Mouse (Mus musculus): ENCODE measurements around the gene Sp7. TPM values are rescaled to one million over a fixed set of nuclear protein-coding genes. Genes with fewer than 3 reads are reported as not detected.

Sp7 gene
- total and polyA plus RNA-seq, 2 experiments from 2014 or later = 0.30 to 2.1 TPM

DNA sequence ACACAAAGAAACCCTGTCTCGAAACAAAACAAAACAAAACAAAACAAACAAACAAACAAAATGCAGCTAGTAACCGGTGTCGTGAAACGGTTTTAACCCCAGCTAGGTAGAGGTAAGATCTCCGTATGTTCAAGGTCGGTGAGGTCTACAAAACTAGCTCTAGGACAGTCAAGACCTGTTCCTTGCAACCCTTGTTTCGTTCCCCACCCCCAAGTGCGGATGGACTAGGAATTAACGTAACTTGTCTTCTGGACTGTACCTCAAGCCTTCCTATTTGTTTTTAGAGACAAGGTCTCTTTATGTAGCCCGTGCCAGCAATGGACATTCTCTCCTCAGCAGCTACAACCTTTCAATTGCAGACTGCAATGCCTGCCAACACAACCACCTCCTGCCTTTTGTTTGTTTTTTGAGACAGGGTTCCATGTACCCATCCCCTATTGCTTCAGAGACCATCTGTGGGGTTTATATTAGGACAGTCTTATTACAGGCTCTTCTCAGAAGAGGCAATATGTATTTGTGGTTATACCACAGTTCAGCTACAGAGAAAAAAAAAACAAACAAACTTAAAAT is 33.6 kb upstream of the Sp7 start:
- WGBS = 77% methylated on average over 10 of the region's 10 CpGs
- no peak overlapping the region for H3K4me3 ChIP-seq (ENCODE audit: low read depth, low read length)
- H3K9me3 ChIP-seq (ENCODE audit: low read length) = no peaks in the 10 kb centered on the region
- H3K27me3 ChIP-seq (ENCODE audit: insufficient read depth, low read length) = no peaks in the 10 kb centered on the region
- no peak overlapping the region for H3K4me2 ChIP-seq (ENCODE audit: low read depth)
- ATAC-seq (no peak), DNase-seq (no peak)
- no peak for TF ChIP-seq CTCF (IDR thresholded peaks at IDR 0.05; ENCODE audit: low read depth)
- H3K4me1 ChIP-seq (ENCODE audit: insufficient read depth) = peaks cover 4% of the 10 kb centered on the region; the same call in 1 of the 2 replicates
- H3K36me3 ChIP-seq (ENCODE audit: insufficient read depth) = no peaks in the 10 kb centered on the region
- H3K9ac ChIP-seq = no peak overlapping the region
- H3K27ac ChIP-seq (ENCODE audit: low read depth, low read length) = no peak overlapping the region

DNA sequence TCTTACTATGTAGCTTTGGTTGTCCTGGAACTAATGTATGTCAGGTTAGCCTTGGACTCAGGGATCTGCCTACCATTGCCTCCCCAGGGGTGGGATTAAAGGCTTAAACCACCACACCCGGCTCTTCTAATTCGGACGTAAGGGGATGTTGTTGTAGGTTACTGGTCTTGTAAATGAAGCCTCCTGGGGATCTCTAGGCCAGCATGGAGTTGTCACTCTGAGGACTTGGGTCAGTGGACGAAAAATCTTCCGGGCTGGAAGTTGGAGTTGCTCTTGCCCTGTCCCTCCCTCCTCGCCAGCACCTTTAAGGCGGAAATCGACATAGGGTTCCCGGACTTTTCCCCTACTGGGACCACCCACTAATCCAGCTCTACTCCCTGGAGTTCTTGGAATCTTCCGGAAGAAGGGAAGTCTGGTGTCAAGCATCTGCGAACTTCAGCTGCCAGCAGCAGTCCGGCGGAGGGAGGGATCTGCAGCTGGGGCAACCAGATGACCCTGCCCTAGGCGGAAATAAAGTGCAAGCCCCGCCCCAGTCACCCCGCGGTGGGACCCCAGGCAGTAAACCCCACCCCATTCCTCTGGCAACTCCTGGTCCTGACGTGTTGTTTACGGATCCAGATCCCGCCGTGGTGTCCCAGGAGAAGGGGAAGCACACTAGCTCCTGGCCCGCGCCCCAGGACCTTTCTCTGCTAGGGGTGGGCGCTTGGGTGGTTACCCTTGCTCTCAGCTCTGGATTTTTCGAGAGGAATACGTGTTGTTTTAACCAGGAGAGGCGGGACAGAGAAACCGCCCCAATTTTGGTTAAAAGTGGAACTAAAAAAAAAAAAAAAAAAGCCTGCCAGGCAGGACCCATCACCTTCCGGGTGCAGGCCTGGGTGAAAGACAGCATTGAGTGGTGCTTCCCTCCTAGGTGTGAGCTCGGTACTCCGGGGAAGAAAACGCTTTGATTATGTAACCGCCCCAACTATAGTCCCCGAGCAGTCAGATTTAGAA is 32.5 kb upstream of the Sp7 start:
- DNase-seq = peak; percentile 33
- no peak for TF ChIP-seq CTCF (IDR thresholded peaks at IDR 0.05; ENCODE audit: low read depth)
- H3K4me2 ChIP-seq (ENCODE audit: low read depth) = peak overlapping the region; percentile 58
- H3K36me3 ChIP-seq (ENCODE audit: insufficient read depth) = no peaks in the 10 kb centered on the region
- 0 out of 2 replicates have a peak overlapping the region, but pooled peaks have one; percentile 21 for H3K27ac ChIP-seq (ENCODE audit: low read depth, low read length)
- peak overlapping the region; percentile 36 for H3K4me3 ChIP-seq (ENCODE audit: low read depth, low read length)
- peak; percentile 60 for ATAC-seq
- H3K27me3 ChIP-seq (ENCODE audit: insufficient read depth, low read length) = no peaks in the 10 kb centered on the region
- no peaks in the 10 kb centered on the region for H3K9me3 ChIP-seq (ENCODE audit: low read length)
- H3K4me1 ChIP-seq (ENCODE audit: insufficient read depth) = peaks cover 4% of the 10 kb centered on the region; the same call in 1 of the 2 replicates
- H3K9ac ChIP-seq = peak overlapping the region; percentile 51; the same call in 1 of the 2 replicates
- 7% methylated on average over 34 of the region's 34 CpGs for WGBS

DNA sequence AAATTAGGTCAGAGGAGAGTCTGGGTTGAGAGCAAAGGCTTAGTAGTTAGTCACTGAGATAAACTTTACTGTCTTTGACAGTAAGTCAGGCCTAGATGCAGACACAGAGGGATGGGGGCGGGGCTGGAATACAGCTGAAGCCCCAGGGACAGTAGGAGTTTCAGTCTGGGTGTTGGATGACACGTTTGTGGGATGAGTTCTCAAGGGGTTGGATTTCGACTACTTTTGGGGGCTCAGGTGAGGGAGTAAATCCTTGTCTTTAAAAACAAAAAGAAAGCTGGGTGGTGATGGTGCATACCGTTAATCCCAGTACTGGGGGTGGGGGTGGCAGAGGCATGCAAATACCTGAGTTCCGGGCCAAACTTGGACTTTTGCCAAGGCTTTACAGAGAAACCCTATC is 31.6 kb upstream of the Sp7 start:
- no peak overlapping the region for H3K9ac ChIP-seq
- H3K9me3 ChIP-seq (ENCODE audit: low read length) = no peaks in the 10 kb centered on the region
- TF ChIP-seq CTCF (IDR thresholded peaks at IDR 0.05; ENCODE audit: low read depth) = no peak
- H3K4me2 ChIP-seq (ENCODE audit: low read depth) = no peak overlapping the region
- H3K4me1 ChIP-seq (ENCODE audit: insufficient read depth) = peaks cover 4% of the 10 kb centered on the region; the same call in 1 of the 2 replicates
- WGBS = 32% methylated on average over 5 of the region's 5 CpGs
- H3K4me3 ChIP-seq (ENCODE audit: low read depth, low read length) = no peak overlapping the region
- DNase-seq (no peak), ATAC-seq (no peak)
- H3K36me3 ChIP-seq (ENCODE audit: insufficient read depth) = no peaks in the 10 kb centered on the region
- H3K27ac ChIP-seq (ENCODE audit: low read depth, low read length) = no peak overlapping the region
- H3K27me3 ChIP-seq (ENCODE audit: insufficient read depth, low read length) = no peaks in the 10 kb centered on the region

DNA sequence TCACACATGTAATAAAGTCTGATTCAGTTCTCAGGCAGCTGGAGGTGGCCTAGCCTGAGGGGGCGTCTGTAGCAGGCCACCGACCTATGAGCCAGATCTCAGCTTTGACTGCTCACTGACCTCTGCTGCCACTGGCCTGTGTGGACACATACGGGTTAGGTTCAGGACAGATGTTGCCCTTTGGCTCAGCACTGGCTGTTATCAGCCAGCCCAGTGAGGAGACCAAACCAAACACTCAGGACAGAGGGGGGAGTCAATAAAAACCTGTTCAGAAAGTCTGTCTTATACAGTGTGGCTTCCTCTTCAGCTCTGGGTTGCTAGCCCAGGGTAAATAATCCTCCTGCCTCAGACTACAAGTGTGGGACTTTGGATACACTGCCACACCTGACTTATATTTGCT is 28.1 kb upstream of the Sp7 start:
- H3K36me3 ChIP-seq (ENCODE audit: insufficient read depth) = no peaks in the 10 kb centered on the region
- no peak overlapping the region for H3K9ac ChIP-seq
- peaks cover 4% of the 10 kb centered on the region; the same call in 1 of the 2 replicates for H3K4me1 ChIP-seq (ENCODE audit: insufficient read depth)
- H3K9me3 ChIP-seq (ENCODE audit: low read length) = no peaks in the 10 kb centered on the region
- TF ChIP-seq CTCF (IDR thresholded peaks at IDR 0.05; ENCODE audit: low read depth) = no peak
- no peak overlapping the region for H3K27ac ChIP-seq (ENCODE audit: low read depth, low read length)
- DNase-seq (no peak), ATAC-seq (no peak)
- no peak overlapping the region for H3K4me3 ChIP-seq (ENCODE audit: low read depth, low read length)
- no peaks in the 10 kb centered on the region for H3K27me3 ChIP-seq (ENCODE audit: insufficient read depth, low read length)
- no peak overlapping the region for H3K4me2 ChIP-seq (ENCODE audit: low read depth)
- 21% methylated on average over 3 of the region's 3 CpGs for WGBS

DNA sequence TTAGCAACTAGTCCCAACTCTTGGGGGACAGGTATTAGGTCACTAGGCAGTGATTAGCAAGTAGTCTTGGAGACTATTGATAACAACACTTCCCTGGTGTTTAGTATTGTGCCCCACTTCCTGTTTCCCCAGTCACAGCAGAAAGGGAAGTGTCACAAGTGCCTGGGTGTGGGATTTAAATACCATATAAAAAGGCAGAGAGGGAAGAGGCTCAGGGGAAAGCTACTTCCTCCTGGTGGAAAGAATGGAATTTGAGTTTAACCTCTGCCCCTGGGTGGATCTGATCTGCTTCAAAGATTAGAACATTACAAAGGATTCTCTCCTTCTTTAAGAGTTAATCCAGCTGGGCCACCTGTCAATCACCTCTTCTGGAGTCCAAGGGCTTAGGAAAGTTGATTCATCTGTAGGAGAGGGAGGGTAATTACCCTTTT is 26.6 kb upstream of the Sp7 start:
- Histone ChIP-seq H3K27ac (ENCODE audit: low read depth, low read length) (no peak overlapping the region), H3K4me3 (ENCODE audit: low read depth, low read length) (no peak overlapping the region), H3K4me1 (ENCODE audit: insufficient read depth) (no peaks in the 10 kb centered on the region), H3K4me2 (ENCODE audit: low read depth) (no peak overlapping the region), H3K9me3 (ENCODE audit: low read length) (no peaks in the 10 kb centered on the region), H3K9ac (no peak overlapping the region), H3K27me3 (ENCODE audit: insufficient read depth, low read length) (no peaks in the 10 kb centered on the region), H3K36me3 (ENCODE audit: insufficient read depth) (no peaks in the 10 kb centered on the region)
- no peak for TF ChIP-seq CTCF (IDR thresholded peaks at IDR 0.05; ENCODE audit: low read depth)
- no peak for DNase-seq
- no peak for ATAC-seq

DNA sequence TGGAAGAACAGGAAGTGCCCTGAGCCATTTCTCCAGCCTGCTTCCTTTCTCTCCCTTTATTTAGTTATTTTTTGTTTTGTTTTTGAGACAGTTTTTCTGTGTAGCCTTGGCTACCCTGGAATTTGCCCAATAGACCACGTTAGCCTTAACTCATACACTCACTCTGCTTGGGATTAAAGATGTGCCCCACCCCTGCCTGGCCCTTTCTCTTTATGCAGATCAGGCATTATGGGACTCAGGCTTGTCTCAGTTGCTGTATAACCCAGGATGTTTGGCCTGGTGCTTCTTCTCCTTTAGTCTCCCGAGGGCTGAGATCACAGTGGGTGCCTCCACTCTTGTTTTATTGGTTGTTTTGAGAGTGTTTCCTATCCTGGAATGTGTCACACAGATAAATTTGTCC is 25.5 kb upstream of the Sp7 start:
- TF ChIP-seq CTCF (IDR thresholded peaks at IDR 0.05; ENCODE audit: low read depth) = no peak
- no peak overlapping the region for H3K27ac ChIP-seq (ENCODE audit: low read depth, low read length)
- WGBS = 5% methylated on average over 2 of the region's 2 CpGs
- H3K9me3 ChIP-seq (ENCODE audit: low read length) = no peaks in the 10 kb centered on the region
- ATAC-seq (no peak), DNase-seq (no peak)
- H3K4me2 ChIP-seq (ENCODE audit: low read depth) = no peak overlapping the region
- H3K4me1 ChIP-seq (ENCODE audit: insufficient read depth) = no peaks in the 10 kb centered on the region
- H3K9ac ChIP-seq = no peak overlapping the region
- H3K4me3 ChIP-seq (ENCODE audit: low read depth, low read length) = no peak overlapping the region
- H3K36me3 ChIP-seq (ENCODE audit: insufficient read depth) = no peaks in the 10 kb centered on the region
- H3K27me3 ChIP-seq (ENCODE audit: insufficient read depth, low read length) = no peaks in the 10 kb centered on the region

DNA sequence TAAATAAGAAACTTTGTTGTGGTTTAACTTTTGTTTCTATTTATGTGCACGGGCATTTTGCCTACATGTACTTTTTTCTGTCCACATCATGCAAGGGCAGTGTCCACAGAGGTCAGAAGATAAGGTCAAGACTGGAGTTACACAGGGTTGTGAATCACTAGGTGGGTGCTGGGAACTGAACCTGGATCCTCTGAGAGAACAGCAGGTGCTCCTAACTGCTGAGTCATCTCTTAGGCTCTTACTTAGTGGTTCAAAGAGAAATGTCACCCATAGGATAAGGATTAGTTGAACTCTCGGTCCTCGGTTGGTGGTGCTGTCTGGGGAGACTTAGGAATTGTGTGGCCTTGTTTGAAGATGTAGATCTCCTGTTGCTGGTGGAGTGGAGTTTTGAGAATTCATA is 22.0 kb upstream of the Sp7 start:
- Histone ChIP-seq H3K27me3 (ENCODE audit: insufficient read depth, low read length) (no peaks in the 10 kb centered on the region), H3K27ac (ENCODE audit: low read depth, low read length) (no peak overlapping the region), H3K9ac (no peak overlapping the region), H3K4me1 (ENCODE audit: insufficient read depth) (no peaks in the 10 kb centered on the region), H3K4me3 (ENCODE audit: low read depth, low read length) (no peak overlapping the region), H3K4me2 (ENCODE audit: low read depth) (no peak overlapping the region), H3K9me3 (ENCODE audit: low read length) (no peaks in the 10 kb centered on the region), H3K36me3 (ENCODE audit: insufficient read depth) (no peaks in the 10 kb centered on the region)
- ATAC-seq (no peak), DNase-seq (no peak)
- no peak for TF ChIP-seq CTCF (IDR thresholded peaks at IDR 0.05; ENCODE audit: low read depth)
- 77% methylated on average over 3 of the region's 3 CpGs for WGBS
